Mouse (Mus musculus) heart, adult 18-20 months (tissue): ENCODE data around the gene Cenps. TPM values are rescaled to one million over a fixed set of nuclear protein-coding genes. Genes with fewer than 3 reads are reported as not detected.
A peak's percentile ranks its signal among the peaks of the same experiment; 100 is the strongest.
"Not testable (repeated sequence)": the region's sequence is repeated elsewhere in the genome, so short reads cannot be mapped to it uniquely, and the experiment has no call there.

ENCODE experiments used
- DNase-seq, 2 experiments: peaks; one replicate each; pipeline ENCODE4 v3.0.0; 2021 to 2022; ENCODE audit warnings: mixed read lengths in 1 of 2
- total RNA-seq, 2 experiments: library from RNA; stranded (reverse); gene quantifications; 2 replicates each; pipeline ENCODE4 v1.2.3; 2021

Cenps gene
- total RNA-seq, 2 experiments from 2014 or later, result 7.2 to 8.6 TPM

DNA sequence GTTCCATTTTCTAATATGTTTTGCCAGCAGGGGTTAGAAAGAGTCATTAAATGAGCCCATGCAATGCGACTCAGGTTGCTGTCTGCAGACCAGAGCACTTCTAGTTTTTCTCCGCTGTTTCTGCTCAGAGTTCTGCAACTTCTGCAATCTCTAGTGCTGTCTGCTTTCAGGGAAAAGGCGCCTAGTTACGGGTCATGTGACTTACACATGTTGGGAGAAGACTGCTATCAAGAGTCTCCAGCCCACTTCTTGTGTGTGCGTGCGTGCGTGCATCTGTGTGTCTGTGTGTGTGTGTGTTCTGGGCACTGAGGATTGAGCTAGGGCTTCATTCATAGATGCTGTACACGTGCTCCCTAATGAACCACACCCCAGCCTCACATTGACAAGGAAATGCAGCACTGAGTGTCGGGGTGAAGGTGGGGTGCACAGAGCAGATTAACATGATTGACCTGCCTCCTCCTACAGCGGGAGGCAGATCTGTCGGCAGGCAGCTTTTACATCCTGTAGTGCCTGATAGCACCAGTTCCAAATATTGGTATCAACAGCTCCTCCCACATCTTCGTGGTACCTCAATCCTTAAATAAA, 17.4 kb downstream of the Cenps start:
- not testable (repeated sequence) for DNase-seq

GRCm38 (mm10) chr4:149103875-149104561, 33.4 kb downstream of the Cenps start, which contains the start of gene Dffa:
Gene Dffa, plus strand, starts transcription at chr4:149104146.
- DNase-seq, result peak; percentile 95 to 99

GRCm38 (mm10) chr4:149101456-149101855, 36.0 kb downstream of the Cenps start:
- DNase-seq, result no peak

DNA sequence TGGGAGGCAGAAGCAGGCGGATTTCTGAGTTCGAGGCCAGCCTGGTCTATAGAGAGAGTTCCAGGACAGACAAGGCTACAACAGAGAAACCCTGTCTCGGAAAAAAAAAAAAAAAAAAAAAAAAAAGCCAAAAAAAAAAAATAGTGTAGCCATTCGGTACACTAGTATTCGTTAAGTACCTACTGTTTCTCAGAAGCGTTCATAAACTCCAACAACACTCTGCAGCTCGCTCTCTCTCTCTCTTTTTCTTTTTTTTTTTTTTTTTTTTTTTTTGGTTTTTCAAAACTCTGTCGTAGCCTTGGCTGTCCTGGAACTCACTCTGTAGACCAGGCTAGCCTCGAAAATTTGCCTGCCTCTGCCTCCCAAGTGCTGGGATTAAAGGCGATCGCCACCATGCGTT, 37.0 kb downstream of the Cenps start:
- DNase-seq, result not testable (repeated sequence)

DNA sequence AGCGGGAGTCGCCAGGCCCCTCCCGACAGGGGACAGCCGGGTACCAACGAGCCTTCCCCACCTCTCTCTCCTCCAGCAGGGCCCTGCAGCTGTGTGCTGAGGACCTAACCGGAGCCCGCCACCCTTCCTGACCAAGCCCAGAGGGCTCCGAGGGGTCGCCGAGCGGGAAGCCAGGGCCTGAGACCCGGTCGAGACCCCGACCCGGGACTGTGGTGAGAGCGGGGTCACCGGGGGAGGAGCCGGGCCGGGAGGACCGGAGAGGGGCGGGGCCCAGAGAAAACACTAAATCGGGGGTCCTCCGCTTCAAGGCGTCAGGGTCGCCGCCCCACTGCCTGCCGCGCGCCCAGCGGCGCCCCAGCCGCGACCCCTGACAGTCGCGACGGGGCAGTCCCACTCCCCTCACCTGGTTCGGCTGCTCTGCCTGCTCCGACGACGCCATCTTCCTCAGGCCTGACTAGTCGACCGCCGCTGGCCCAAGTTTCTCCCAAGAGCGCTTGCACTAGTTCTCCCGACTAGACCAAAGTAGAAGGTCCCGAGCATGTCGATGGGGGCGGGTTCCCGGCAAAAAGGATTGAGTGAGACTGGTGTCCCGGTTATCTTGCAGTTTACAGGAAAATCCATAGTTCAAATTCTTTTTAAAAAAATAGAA, 37.9 kb downstream of the Cenps start, which contains the start of gene Pex14:
Gene Pex14 (minus strand): TSS at position 508 of the 649 bp plus-strand sequence.
- peak; percentile 94 to 96 for DNase-seq

GRCm38 (mm10) chr4:149098571-149098970, 38.9 kb downstream of the Cenps start:
- no peak for DNase-seq

DNA sequence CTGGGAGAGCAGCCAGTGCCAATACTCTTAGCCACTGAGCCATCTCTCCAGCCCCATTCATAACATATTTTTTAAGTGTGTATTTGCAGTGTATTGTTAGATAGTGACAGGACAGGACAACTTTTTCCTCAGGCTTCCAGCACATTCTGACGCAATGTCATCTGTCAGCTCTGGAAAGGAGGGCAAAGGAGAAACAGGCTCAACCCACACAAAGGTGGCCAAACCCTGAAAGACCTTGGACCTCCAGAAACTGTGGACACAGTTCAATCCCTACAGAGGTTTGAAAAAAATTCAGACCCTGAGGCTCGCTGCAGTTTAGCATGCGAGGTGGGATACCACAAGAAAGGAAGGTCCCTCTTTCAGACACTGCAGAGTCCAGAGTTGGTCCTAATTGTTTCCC, 39.5 kb downstream of the Cenps start:
- no peak for DNase-seq

DNA sequence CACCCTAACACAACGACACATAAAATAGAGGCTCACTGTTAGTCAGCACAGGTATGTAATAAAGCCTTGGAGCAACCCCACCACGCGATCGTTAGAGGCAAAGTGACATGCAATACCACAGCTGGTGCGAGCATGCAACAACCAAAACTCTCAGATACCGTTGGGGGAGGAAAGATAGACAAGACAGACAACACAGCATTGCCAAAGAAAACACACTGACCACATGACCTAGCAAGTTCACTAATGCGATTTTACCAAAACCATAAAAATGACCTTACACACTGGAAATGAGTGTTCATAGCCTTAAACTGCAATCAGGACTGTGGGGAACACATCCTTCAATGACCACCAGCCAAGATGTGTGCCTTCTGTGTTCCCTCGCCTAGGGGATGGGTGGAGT, 46.1 kb downstream of the Cenps start:
- DNase-seq, result no peak

DNA sequence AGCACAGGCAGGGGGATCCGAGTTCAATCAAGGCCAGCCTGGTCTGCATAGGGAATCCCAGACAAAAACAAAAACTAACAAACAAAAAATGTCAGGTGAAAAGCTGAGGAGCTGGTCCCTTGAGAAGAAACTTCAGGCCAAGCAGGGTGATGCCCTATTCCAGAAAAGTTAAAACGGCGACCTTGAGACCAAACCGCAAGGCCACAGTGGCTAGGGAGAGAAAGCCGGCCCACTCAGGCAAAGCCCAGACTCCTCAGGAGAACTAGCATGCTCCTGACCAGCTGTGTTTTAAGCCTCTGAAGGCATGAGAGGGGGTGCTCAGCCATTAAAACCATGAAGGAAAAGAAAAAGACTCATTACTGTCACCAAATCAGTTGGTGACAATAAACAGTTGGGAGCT, 52.0 kb downstream of the Cenps start:
- no peak for DNase-seq

GRCm38 (mm10) chr4:149081528-149081927, 55.9 kb downstream of the Cenps start:
- peak; percentile 82 to 87 for DNase-seq

DNA sequence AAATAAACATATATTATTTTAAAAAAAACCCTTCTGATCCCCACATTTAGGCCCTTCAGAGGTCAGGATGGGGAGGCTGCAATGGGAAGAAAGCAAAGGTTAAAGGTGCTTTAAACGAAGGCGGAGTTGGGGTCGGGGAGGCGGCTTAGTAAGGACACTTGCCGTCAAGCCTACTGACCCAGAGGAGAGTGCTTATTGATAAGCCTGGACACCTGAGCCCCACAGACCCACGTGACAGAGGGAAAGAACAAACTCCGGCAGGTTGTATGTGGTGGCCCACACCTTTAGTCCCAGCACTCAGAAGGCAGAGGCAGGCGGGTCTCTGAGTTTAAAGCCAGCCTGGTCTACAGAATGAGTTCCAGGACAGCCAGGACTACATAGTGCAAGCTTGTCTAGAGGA, 57.3 kb downstream of the Cenps start:
- no peak for DNase-seq

DNA sequence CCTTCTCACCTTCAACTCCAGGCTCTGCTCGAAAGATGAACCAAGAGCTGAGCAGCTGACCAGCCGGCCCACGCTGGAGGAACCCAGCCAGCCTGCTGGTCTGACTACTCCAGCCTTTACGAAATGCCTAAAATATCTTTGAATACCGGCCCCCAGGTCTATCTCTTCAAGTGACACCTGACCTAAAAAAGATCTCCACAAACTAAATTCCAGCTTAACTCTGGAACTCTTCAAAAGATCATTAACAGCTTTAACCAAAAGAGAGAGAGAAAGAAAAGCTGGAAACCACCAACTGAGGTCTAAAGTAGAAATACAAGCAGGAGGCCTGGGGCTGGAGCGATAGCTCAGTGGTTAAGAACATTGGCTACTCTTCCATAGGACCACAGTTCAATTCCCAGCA, 57.8 kb downstream of the Cenps start:
- no peak for DNase-seq

GRCm38 (mm10) chr4:149078261-149078660, 59.2 kb downstream of the Cenps start:
- no peak for DNase-seq

Other genes starting within 250 kb of the Cenps start
- gene Pex14, start 37.8 kb downstream of the Cenps start, total RNA-seq, result 10 to 100 TPM; 21.2 to 22.6 TPM
- gene Dffa, start 33.5 kb downstream of the Cenps start, total RNA-seq, result 10 to 100 TPM; 37.8 to 45.1 TPM
- gene Cort, start 10.9 kb downstream of the Cenps start, total RNA-seq, result not detected
- gene Pgd, start 29.1 kb upstream of the Cenps start, total RNA-seq, result 10 to 100 TPM; 39.8 to 52.0 TPM
- 100 to 1,000 TPM; 154 to 180 TPM for gene Kif1b, start 170.1 kb upstream of the Cenps start, total RNA-seq